Mouse (Mus musculus) left cerebral cortex, postnatal 4 days (tissue): Measurements from ENCODE around the gene Gm49711. TPM values are rescaled to one million over a fixed set of nuclear protein-coding genes. Genes with fewer than 3 reads are reported as not detected.
A peak's percentile ranks its signal among the peaks of the same experiment; 100 is the strongest.

Experiments
- DNase-seq: peaks from one replicate; pipeline ENCODE4 v3.0.0-alpha.2; 2022
- intact Hi-C: fragments of 180-260 bp; cut with DNase I; formaldehyde crosslinking; loops from one replicate; pipeline ENCODE4 v1.15.1; 2025
- total RNA-seq, 2 experiments: library from RNA; stranded (reverse); gene quantifications; 2 replicates each; pipeline ENCODE4 v1.2.3; 2021

The Gm49711 gene
- total RNA-seq, 2 experiments from 2014 or later, result 0.36 to 0.52 TPM

GRCm38 (mm10) chr16:92117337-92118209 is 59.5 kb downstream of the Gm49711 start:
- intact Hi-C loops, result no loop called here
- no peak for DNase-seq

- no peak for DNase-seq
- intact Hi-C loops, result no loop called here
Measured at GRCm38 (mm10) chr16:92119013-92119515, 60.9 kb downstream of the Gm49711 start.

GRCm38 (mm10) chr16:92120899-92121531 is 62.9 kb downstream of the Gm49711 start:
- no peak for DNase-seq
- intact Hi-C loops, result no loop called here

- intact Hi-C loops, result no loop called here
- DNase-seq, result no peak
Measured at GRCm38 (mm10) chr16:92127226-92127625, 69.1 kb downstream of the Gm49711 start.

GRCm38 (mm10) chr16:92127666-92128065 is 69.5 kb downstream of the Gm49711 start:
- intact Hi-C loops, result no loop called here
- no peak for DNase-seq

GRCm38 (mm10) chr16:92129843-92130242 is 71.7 kb downstream of the Gm49711 start:
- DNase-seq, result no peak
- intact Hi-C loops, result no loop called here

- intact Hi-C loops, result no loop called here
- DNase-seq, result no peak
Measured at GRCm38 (mm10) chr16:92132511-92132910, 74.4 kb downstream of the Gm49711 start.

GRCm38 (mm10) chr16:92134148-92134764 is 76.1 kb downstream of the Gm49711 start:
- intact Hi-C loops, result no loop called here
- no peak for DNase-seq

GRCm38 (mm10) chr16:92136275-92136674 is 78.2 kb downstream of the Gm49711 start:
- DNase-seq, result no peak
- intact Hi-C loops, result no loop called here

- no peak for DNase-seq
- intact Hi-C loops, result no loop called here
Measured at GRCm38 (mm10) chr16:92139386-92140261, 81.5 kb downstream of the Gm49711 start.

GRCm38 (mm10) chr16:92140328-92140727 is 82.2 kb downstream of the Gm49711 start:
- intact Hi-C loops, result no loop called here
- DNase-seq, result no peak

- peak; percentile 38 for DNase-seq
- intact Hi-C loops, result no loop called here
Measured at GRCm38 (mm10) chr16:92141021-92141420, 82.9 kb downstream of the Gm49711 start.

GRCm38 (mm10) chr16:92142426-92143012 is 84.4 kb downstream of the Gm49711 start:
- intact Hi-C loops, result no loop called here
- DNase-seq, result no peak

GRCm38 (mm10) chr16:92147631-92148366 is 89.7 kb downstream of the Gm49711 start:
- DNase-seq, result peak; percentile 25
- intact Hi-C loops, result no loop called here

GRCm38 (mm10) chr16:92148367-92148728 is 90.2 kb downstream of the Gm49711 start:
- intact Hi-C loops, result no loop called here
- DNase-seq, result no peak

- DNase-seq, result no peak
- intact Hi-C loops, result no loop called here
Measured at GRCm38 (mm10) chr16:92150975-92151374, 92.9 kb downstream of the Gm49711 start.

- intact Hi-C loops, result no loop called here
- peak; percentile 39 for DNase-seq
Measured at GRCm38 (mm10) chr16:92158021-92158455, 99.9 kb downstream of the Gm49711 start.

- intact Hi-C loops, result no loop called here
Measured at GRCm38 (mm10) chr16:92158461-92159091, 100.5 kb downstream of the Gm49711 start.

GRCm38 (mm10) chr16:92159114-92159513 is 101.0 kb downstream of the Gm49711 start:
- intact Hi-C loops, result no loop called here
- DNase-seq, result no peak

More at GRCm38 (mm10) chr16:92158461-92159091, 100.5 kb downstream of the Gm49711 start:
- DNase-seq, result peak; percentile 76
